Mouse (Mus musculus): ENCODE data around the gene Krt6a. TPM values are rescaled to one million over a fixed set of nuclear protein-coding genes. Genes with fewer than 3 reads are reported as not detected.
"Not testable (repeated sequence)": the region's sequence is repeated elsewhere in the genome, so short reads cannot be mapped to it uniquely, and the experiment has no call there.

Krt6a gene
- polyA plus RNA-seq, 1 experiment from 2014 or later, result not detected

DNA sequence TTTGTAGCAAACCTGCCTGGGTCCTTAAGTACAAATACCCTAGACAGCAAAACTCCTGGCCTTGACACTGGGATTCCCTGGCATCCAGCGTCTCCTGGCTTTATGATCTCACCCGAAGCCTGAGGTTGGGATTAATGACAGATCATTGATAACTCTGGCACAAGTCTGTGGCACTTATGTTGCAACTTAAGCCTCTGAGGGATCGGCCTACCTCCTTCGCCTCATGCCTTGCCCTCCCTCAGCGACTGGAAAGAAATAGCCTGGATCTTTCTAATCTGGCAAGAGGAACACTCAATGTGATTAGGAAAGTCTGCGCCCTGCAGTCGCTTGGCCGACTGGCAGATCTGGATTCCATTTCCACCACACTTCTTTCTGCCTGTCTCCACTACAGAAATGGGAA, 5.8 kb upstream of the Krt6a start:
- H3K36me3 ChIP-seq, result no peaks in the 10 kb centered on the region
- no peak overlapping the region for H3K9ac ChIP-seq
- H3K4me3 ChIP-seq, result no peak overlapping the region
- H3K9me3 ChIP-seq (replicated peaks), result no peaks in the 10 kb centered on the region
- ATAC-seq, result no peak
- H3K4me2 ChIP-seq, result no peak overlapping the region
- H3K4me1 ChIP-seq, result no peaks in the 10 kb centered on the region
- H3K27me3 ChIP-seq (replicated peaks), result no peaks in the 10 kb centered on the region; the same call in 1 of the 2 replicates
- H3K27ac ChIP-seq, result no peak overlapping the region
- WGBS (ENCODE audit: insufficient replicate concordance), result 67% methylated on average over 8 of the region's 8 CpGs

DNA sequence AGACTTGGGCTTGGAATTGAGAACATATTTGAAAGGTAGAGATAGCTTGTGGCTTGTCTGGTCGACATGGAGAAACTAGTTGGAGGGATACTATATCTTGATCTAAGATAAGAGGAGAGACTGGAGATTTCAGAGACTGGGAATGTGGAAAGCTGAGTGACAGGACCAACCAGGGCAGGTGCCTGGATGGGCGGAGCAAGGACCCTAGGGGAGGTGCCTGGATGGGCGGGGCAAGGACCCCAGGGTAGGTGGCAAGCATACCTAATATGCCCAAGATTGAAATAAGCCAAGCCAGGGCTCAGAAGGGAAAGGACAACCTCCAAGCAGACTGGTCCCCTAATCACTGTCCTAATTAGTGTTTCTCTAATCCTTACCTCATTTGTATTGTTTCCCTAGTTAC, 5.1 kb upstream of the Krt6a start:
- Histone ChIP-seq H3K9me3 (replicated peaks) (no peaks in the 10 kb centered on the region), H3K36me3 (no peaks in the 10 kb centered on the region), H3K27ac (no peak overlapping the region), H3K9ac (no peak overlapping the region), H3K4me3 (no peak overlapping the region), H3K4me1 (no peaks in the 10 kb centered on the region), H3K27me3 (replicated peaks) (no peaks in the 10 kb centered on the region), H3K4me2 (no peak overlapping the region)
- no peak for ATAC-seq
- WGBS (ENCODE audit: insufficient replicate concordance), result 27% methylated on average over 3 of the region's 3 CpGs

DNA sequence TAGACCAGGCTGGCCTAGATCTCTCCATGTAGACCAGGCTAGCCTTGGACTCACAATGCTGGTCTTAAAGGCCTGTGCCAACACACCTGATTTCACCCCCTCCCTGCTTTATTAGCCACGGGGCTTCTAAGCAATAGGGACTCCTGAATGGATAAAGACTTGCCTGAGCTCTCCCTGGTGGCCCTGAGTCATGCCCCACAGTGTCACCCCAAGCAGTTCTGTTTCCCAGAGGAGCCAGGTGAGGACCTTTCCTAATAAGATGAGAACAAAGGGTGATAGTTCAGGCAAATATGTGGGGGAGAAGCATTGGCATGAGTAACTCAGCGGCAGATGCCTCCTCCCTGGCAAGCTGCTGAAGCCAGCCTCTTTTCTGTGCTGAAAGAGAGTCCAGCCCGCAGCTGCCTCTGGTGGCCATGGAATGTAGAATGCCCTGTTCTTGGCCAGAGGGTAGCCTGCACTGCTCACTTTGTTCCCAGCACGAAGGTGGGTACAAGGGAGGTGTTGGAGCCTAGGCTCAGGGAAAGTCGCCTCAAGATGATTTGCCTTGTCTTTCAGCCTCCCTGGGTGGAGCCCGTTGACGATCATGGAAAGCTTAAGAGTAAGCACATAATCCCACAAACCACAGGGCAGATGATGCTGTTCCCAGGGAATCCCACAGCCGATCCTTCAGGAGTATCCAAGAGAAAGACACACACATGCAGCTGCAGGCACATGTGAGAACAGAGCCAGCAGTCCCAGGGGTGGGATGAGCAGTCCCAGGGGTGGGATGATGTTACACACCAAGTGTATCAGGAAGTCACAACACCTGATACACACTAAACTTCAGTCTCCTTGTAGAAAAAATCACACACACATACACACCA, 3.5 kb upstream of the Krt6a start:
- no peaks in the 10 kb centered on the region for H3K9me3 ChIP-seq (replicated peaks)
- no peaks in the 10 kb centered on the region for H3K27me3 ChIP-seq (replicated peaks)
- H3K4me2 ChIP-seq, result no peak overlapping the region
- no peak for ATAC-seq
- 63% methylated on average over 8 of the region's 8 CpGs for WGBS (ENCODE audit: insufficient replicate concordance)
- no peak overlapping the region for H3K4me3 ChIP-seq
- H3K27ac ChIP-seq, result no peak overlapping the region
- no peaks in the 10 kb centered on the region for H3K36me3 ChIP-seq
- no peak overlapping the region for H3K9ac ChIP-seq
- no peaks in the 10 kb centered on the region for H3K4me1 ChIP-seq

DNA sequence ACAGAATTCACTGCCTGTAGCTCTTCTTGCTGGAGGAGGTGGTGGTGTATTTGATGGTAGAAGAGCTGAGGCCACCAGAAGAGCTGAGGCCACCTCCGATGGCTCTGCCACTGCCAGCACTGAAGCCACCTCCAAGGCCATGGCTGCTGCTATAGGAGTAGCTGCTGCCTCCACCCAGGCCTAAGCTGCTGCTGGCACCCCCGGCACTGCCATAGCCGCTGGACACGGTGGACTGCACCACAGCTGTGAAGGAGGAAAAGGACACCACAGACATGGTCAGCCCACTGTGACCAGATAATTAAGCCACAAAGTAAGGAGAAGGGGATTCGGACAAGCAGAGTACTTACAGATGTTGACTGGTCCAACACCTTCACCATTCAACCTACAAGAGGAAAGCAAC, 3.6 kb downstream of the Krt6a start:
- H3K27ac ChIP-seq; H3K36me3 ChIP-seq; H3K4me1 ChIP-seq; H3K9ac ChIP-seq; H3K9me3 ChIP-seq (replicated peaks); H3K4me2 ChIP-seq; H3K27me3 ChIP-seq (replicated peaks); H3K4me3 ChIP-seq; ATAC-seq: not testable (repeated sequence)
- WGBS (ENCODE audit: insufficient replicate concordance), result 59% methylated on average over 5 of the region's 5 CpGs

DNA sequence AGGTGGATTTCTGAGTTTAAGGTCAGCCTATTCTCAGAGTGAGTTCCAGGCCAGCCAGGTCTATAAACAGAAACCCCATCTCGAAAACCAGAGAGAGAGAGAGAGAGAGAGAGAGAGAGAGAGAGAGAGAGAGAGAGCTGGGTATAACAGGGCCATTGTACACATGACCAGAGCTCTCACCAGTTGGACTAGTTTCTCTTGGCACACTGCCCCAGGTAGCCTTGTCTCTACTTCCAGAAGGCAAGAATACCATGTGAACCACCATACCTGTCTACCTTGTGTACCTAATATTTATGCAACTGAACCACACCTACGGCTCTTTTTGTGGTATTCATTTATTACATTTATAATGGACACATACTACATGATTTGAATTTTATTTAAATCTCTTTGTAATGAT, 5.9 kb downstream of the Krt6a start:
- H3K9ac ChIP-seq, result no peak overlapping the region
- no peaks in the 10 kb centered on the region for H3K27me3 ChIP-seq (replicated peaks)
- ATAC-seq, result no peak
- WGBS (ENCODE audit: insufficient replicate concordance), result 39% methylated on average over 2 of the region's 2 CpGs
- H3K4me1 ChIP-seq, result no peaks in the 10 kb centered on the region
- no peak overlapping the region for H3K4me3 ChIP-seq
- H3K27ac ChIP-seq, result no peak overlapping the region
- H3K4me2 ChIP-seq, result no peak overlapping the region
- H3K36me3 ChIP-seq, result no peaks in the 10 kb centered on the region
- H3K9me3 ChIP-seq (replicated peaks), result no peaks in the 10 kb centered on the region

DNA sequence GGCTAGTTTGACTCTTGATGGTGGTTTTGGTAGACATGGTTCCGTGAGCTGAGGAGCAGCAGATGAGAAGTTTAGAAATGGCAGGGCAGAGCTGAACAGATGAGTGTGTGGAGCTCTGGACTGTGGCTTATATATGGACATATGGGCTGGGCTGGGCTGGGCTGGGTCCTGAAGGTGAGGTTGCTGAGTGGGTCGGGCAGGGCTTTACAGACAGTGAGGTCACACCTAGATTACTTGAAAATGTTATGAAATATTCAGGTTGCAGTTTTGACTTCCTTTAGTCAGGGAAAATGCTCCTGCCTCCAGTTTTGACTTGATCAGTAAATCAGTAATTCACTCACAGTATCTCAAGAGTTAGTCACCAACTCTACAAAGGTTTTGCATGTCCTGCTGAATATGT, 13.9 kb downstream of the Krt6a start, which contains the start of gene Krt6b:
Gene Krt6b (minus strand): TSS at position 101 of the 400 bp plus-strand sequence.
- no peak within 1 kb of the TSS for H3K4me2 ChIP-seq
- whole genome bisulfite sequencing (ENCODE audit: insufficient replicate concordance), result 48% methylated on average over 2 of the region's 2 CpGs
- no peaks in the 10 kb centered on the region for H3K9me3 ChIP-seq (replicated peaks)
- no peak within 1 kb of the TSS for H3K4me3 ChIP-seq
- no peak within 1 kb of the TSS for H3K9ac ChIP-seq
- no peaks in the 10 kb centered on the region for H3K27me3 ChIP-seq (replicated peaks)
- no peak within 1 kb of the TSS for H3K27ac ChIP-seq
- no peak for ATAC-seq
- H3K4me1 ChIP-seq, result no peaks in the 10 kb centered on the region
- no peaks in the 10 kb centered on the region for H3K36me3 ChIP-seq

DNA sequence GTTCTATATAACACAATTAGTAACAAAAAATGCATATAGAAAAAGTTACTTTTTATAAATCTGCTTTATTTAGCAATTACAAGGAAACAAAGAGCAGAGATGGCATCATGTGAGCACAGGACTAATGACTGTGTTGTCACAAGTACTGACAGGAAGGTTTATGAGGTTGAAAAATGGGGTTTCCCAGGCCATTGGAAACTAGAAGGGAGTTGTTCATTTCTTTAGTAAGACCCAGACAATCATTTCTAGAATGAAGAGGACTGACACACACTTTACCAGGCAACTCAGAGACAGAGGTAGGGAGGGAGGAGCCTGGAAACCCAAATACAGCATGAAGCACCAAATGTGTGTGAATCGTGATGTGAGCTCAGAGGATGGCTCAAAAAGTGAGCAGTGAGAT, 18.1 kb downstream of the Krt6a start:
- no peaks in the 10 kb centered on the region for H3K9me3 ChIP-seq (replicated peaks)
- no peak overlapping the region for H3K4me3 ChIP-seq
- no peak for ATAC-seq
- H3K9ac ChIP-seq, result no peak overlapping the region
- H3K27me3 ChIP-seq (replicated peaks), result no peaks in the 10 kb centered on the region
- H3K36me3 ChIP-seq, result no peaks in the 10 kb centered on the region
- 63% methylated on average over 1 of the region's 1 CpGs for WGBS (ENCODE audit: insufficient replicate concordance)
- no peaks in the 10 kb centered on the region for H3K4me1 ChIP-seq
- no peak overlapping the region for H3K4me2 ChIP-seq
- no peak overlapping the region for H3K27ac ChIP-seq

DNA sequence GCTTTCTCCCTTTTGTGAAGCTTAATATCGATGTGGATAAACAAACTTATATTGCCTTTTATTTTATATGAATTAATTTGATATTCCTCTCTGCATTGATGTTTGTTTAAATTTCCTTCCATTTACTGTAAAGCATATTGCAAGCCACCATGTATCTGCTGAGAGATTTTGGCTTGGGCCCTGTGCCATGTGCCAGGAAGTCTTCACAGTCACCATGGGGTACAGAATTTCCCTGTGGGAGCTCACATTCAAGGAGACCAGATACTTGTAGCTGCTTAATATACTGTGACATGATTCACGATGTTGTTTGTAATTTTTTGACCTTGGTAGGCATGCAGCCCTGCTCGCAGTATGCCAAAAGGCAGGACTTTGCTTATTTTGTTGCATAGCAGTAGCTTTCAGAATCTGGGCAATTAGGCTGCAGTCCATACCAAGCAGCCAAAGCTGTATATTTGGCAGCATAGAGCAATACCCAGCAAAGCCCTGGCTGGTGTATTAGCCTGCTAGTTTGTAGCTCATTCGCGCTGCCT, 41.3 kb downstream of the Krt6a start:
- H3K9me3 ChIP-seq (replicated peaks), result no peaks in the 10 kb centered on the region
- H3K27me3 ChIP-seq (replicated peaks), result no peaks in the 10 kb centered on the region
- H3K9ac ChIP-seq, result no peak overlapping the region
- no peak overlapping the region for H3K4me3 ChIP-seq
- no peaks in the 10 kb centered on the region for H3K36me3 ChIP-seq
- ATAC-seq, result no peak
- no peak overlapping the region for H3K27ac ChIP-seq
- WGBS (ENCODE audit: insufficient replicate concordance), result 66% methylated on average over 5 of the region's 5 CpGs
- H3K4me2 ChIP-seq, result no peak overlapping the region
- H3K4me1 ChIP-seq, result no peaks in the 10 kb centered on the region

DNA sequence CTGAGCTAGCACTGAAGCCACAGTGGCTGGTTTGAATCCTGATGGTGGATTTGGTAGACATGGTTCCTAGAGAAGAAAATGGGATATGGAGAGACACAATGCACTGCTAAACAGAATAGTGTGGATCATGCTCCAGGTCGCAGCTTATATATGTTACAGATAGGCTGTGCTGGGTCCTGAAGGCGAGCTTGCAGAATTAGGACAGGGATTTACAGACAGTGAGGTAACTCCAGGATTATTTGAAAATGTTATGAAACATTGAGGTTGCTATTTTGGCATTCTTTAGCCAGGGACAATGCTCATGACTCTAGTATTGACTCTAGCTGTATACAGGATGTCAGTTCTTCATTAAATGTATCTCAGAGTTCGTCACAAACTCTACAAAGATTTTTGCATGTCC, 46.8 kb downstream of the Krt6a start, which contains the start of gene Gm5478:
Gene Gm5478 (minus strand): TSS at position 101 of the 400 bp plus-strand sequence.
- WGBS (ENCODE audit: insufficient replicate concordance), result 46% methylated on average over 3 of the region's 3 CpGs
- Histone ChIP-seq H3K9me3 (replicated peaks) (no peaks in the 10 kb centered on the region), H3K4me2 (no peak within 1 kb of the TSS), H3K27ac (no peak within 1 kb of the TSS), H3K4me3 (no peak within 1 kb of the TSS), H3K36me3 (no peaks in the 10 kb centered on the region), H3K9ac (no peak within 1 kb of the TSS), H3K27me3 (replicated peaks) (peaks cover 3% of the 10 kb centered on the region; the same call in 1 of the 2 replicates), H3K4me1 (no peaks in the 10 kb centered on the region)
- ATAC-seq, result no peak

Small RNA genes within 50 kb of the gene (microRNA-seq; reads per million reads assigned to microRNA genes)
- not detected for gene Gm44323
- not detected for gene Gm44342
- gene Gm44383, result not detected
- gene Gm44479, result not detected

Other genes with a start within 250 kb of the Krt6a start
- gene Krt88, start 246.6 kb downstream of the Krt6a start, polyA plus RNA-seq (2016; fragmentation: Nextera tagmentation; extraction: Ambion mirVana), result not detected in 2 replicates
- not detected in 2 replicates for gene Krt81, start 230.6 kb downstream of the Krt6a start, polyA plus RNA-seq (2016; fragmentation: Nextera tagmentation; extraction: Ambion mirVana)
- not detected in 2 replicates for gene Krt86, start 220.8 kb downstream of the Krt6a start, polyA plus RNA-seq (2016; fragmentation: Nextera tagmentation; extraction: Ambion mirVana)
- gene Krt83, start 202.8 kb downstream of the Krt6a start, polyA plus RNA-seq (2016; fragmentation: Nextera tagmentation; extraction: Ambion mirVana), result not detected in 2 replicates
- not detected in 2 replicates for gene Gm49425, start 177.0 kb downstream of the Krt6a start, polyA plus RNA-seq (2016; fragmentation: Nextera tagmentation; extraction: Ambion mirVana)
- not detected in 2 replicates for gene Krt84, start 161.5 kb downstream of the Krt6a start, polyA plus RNA-seq (2016; fragmentation: Nextera tagmentation; extraction: Ambion mirVana)
- gene Krt82, start 143.6 kb downstream of the Krt6a start, polyA plus RNA-seq (2016; fragmentation: Nextera tagmentation; extraction: Ambion mirVana), result not detected in 2 replicates
- not detected in 2 replicates for gene Krt90, start 131.4 kb downstream of the Krt6a start, polyA plus RNA-seq (2016; fragmentation: Nextera tagmentation; extraction: Ambion mirVana)
- not detected in 2 replicates for gene Krt75, start 120.4 kb downstream of the Krt6a start, polyA plus RNA-seq (2016; fragmentation: Nextera tagmentation; extraction: Ambion mirVana)
- not detected in 2 replicates for gene Gm5414, start 66.1 kb downstream of the Krt6a start, polyA plus RNA-seq (2016; fragmentation: Nextera tagmentation; extraction: Ambion mirVana)
- not detected in 2 replicates for gene Gm5478, start 46.9 kb downstream of the Krt6a start, polyA plus RNA-seq (2016; fragmentation: Nextera tagmentation; extraction: Ambion mirVana)
- gene Krt6b, start 14.0 kb downstream of the Krt6a start, polyA plus RNA-seq (2016; fragmentation: Nextera tagmentation; extraction: Ambion mirVana), result not detected in 2 replicates
- gene Krt5, start 18.6 kb upstream of the Krt6a start, polyA plus RNA-seq (2016; fragmentation: Nextera tagmentation; extraction: Ambion mirVana), result 0.08 and 0.38 TPM in 2 replicates
- not detected in 2 replicates for gene Krt71, start 48.8 kb upstream of the Krt6a start, polyA plus RNA-seq (2016; fragmentation: Nextera tagmentation; extraction: Ambion mirVana)
- gene Krt72, start 92.2 kb upstream of the Krt6a start, polyA plus RNA-seq (2016; fragmentation: Nextera tagmentation; extraction: Ambion mirVana), result not detected in 2 replicates
- gene Krt73, start 108.0 kb upstream of the Krt6a start, polyA plus RNA-seq (2016; fragmentation: Nextera tagmentation; extraction: Ambion mirVana), result not detected in 2 replicates
- not detected in 2 replicates for gene Krt2, start 123.9 kb upstream of the Krt6a start, polyA plus RNA-seq (2016; fragmentation: Nextera tagmentation; extraction: Ambion mirVana)
- gene Krt1, start 156.5 kb upstream of the Krt6a start, polyA plus RNA-seq (2016; fragmentation: Nextera tagmentation; extraction: Ambion mirVana), result 0.06 and 0.38 TPM in 2 replicates
- gene Krt77, start 175.4 kb upstream of the Krt6a start, polyA plus RNA-seq (2016; fragmentation: Nextera tagmentation; extraction: Ambion mirVana), result not detected in 2 replicates
- gene Krt76, start 198.6 kb upstream of the Krt6a start, polyA plus RNA-seq (2016; fragmentation: Nextera tagmentation; extraction: Ambion mirVana), result not detected in 2 replicates
- gene Krt4, start 230.4 kb upstream of the Krt6a start, polyA plus RNA-seq (2016; fragmentation: Nextera tagmentation; extraction: Ambion mirVana), result not detected in 2 replicates
- gene Krt79, start 246.0 kb upstream of the Krt6a start, polyA plus RNA-seq (2016; fragmentation: Nextera tagmentation; extraction: Ambion mirVana), result not detected in 2 replicates